5 mouse cellular contexts compared by ENCODE assay signal in genomic region chr3:94710591-94710990, GRCm38 (mm10). TPM values are rescaled to one million over a fixed set of nuclear protein-coding genes. Genes with fewer than 3 reads are reported as not detected.
"Had no signal": no experiment of that assay in that cellular context is flagged by ENCODE, and none has a peak within 500 bp of the region (broad histone marks: within the 10 kb centered on the region; RNA-seq: fewer than 3 reads in every experiment).

No protein-coding gene starts in this region.

RNA-seq across cellular contexts. Expression of gene Selenbp2, which starts 17.2 kb away (rescaled TPM):
- polyA plus RNA-seq: inflammation-experienced regulatory T-cells, adult 6 months; midbrain, embryonic 11.5 days; midbrain, embryonic 14.5 days; neural tube, embryonic 11.5 days; thymus, postnatal 0 days had no signal
